Mouse (Mus musculus) myocyte (in vitro differentiated cells): ENCODE measurements at regions not wholly inside any gene's neighbourhood (a gene's known extent, or its start where the extent isn't known, plus 50 kb on each side); places are given as distances from the start of the nearest gene placed in this dataset.
A peak's percentile ranks its signal among the peaks of the same experiment; 100 is the strongest.

Experiments used
- H3K27me3 ChIP-seq: one replicate; pipeline ENCODE4 v1.6.1; 2011; ENCODE audit not compliant: control insufficient read depth, insufficient read depth, insufficient read length
- H3K36me3 ChIP-seq: one replicate; pipeline ENCODE4 v1.6.1; 2011; ENCODE audit not compliant: control insufficient read depth, insufficient read depth
- H3K4me2 ChIP-seq: one replicate; pipeline ENCODE4 v1.6.1; 2011; ENCODE audit warnings: low read depth, control low read depth
- H3K4me3 ChIP-seq: one replicate; pipeline ENCODE4 v1.5.1; 2011; ENCODE audit warnings: mild to moderate bottlenecking, control low read depth, moderate library complexity
- H3K79me2 ChIP-seq: one replicate; pipeline ENCODE4 v1.6.1; 2011; ENCODE audit not compliant: control insufficient read depth, insufficient read depth
- H3ac ChIP-seq: one replicate; pipeline ENCODE4 v1.6.1; 2011; ENCODE audit not compliant: control insufficient read depth, insufficient read length
- CEBPB ChIP-seq: IDR thresholded peaks from 2 replicates; pipeline ENCODE4 v1.6.1; 2011; ENCODE audit warnings: mild to moderate bottlenecking, moderate library complexity; ENCODE audit not compliant: poor library complexity, insufficient read depth, severe bottlenecking
- E2F4 ChIP-seq: IDR thresholded peaks from one replicate; pipeline ENCODE4 v1.6.1; 2011; ENCODE audit warnings: mild to moderate bottlenecking, control low read depth, moderate library complexity; ENCODE audit not compliant: insufficient read depth
- MAX ChIP-seq: IDR thresholded peaks from one replicate; pipeline ENCODE4 v1.6.1; 2011; ENCODE audit warnings: low read depth, mild to moderate bottlenecking, control low read depth
- MYOD1 ChIP-seq, 3 experiments: IDR thresholded peaks; one replicate each; pipeline ENCODE4 v1.6.1; 2011; ENCODE audit warnings: control low read depth in 2 of 3, low read depth in 2 of 3, mild to moderate bottlenecking in 2 of 3, moderate library complexity in 1 of 3; ENCODE audit not compliant: insufficient read length in 2 of 3, control insufficient read depth in 1 of 3
- MYOG ChIP-seq, 3 experiments: IDR thresholded peaks; one replicate each; pipeline ENCODE4 v1.6.1; 2011; ENCODE audit warnings: control low read depth in 2 of 3, low read depth in 2 of 3, mild to moderate bottlenecking in 2 of 3; ENCODE audit not compliant: insufficient read length in 2 of 3, control insufficient read depth in 1 of 3, insufficient read depth in 1 of 3
- POLR2A ChIP-seq: IDR thresholded peaks from one replicate; pipeline ENCODE4 v1.6.1; 2011; ENCODE audit warnings: low read depth, mild to moderate bottlenecking, control low read depth, moderate library complexity; ENCODE audit not compliant: insufficient read length
- POLR2AphosphoS2 ChIP-seq: IDR thresholded peaks from one replicate; pipeline ENCODE4 v1.6.1; 2011; ENCODE audit warnings: low read depth, control low read depth; ENCODE audit not compliant: insufficient read length
- REST ChIP-seq: IDR thresholded peaks from one replicate; pipeline ENCODE4 v1.6.1; 2011; ENCODE audit warnings: mild to moderate bottlenecking, control low read depth, moderate library complexity; ENCODE audit not compliant: insufficient read depth, insufficient read length
- SRF ChIP-seq: IDR thresholded peaks from one replicate; pipeline ENCODE4 v1.6.1; 2011; ENCODE audit warnings: low read depth; ENCODE audit not compliant: control insufficient read depth, insufficient read length
- TCF12 ChIP-seq: IDR thresholded peaks from one replicate; pipeline ENCODE4 v1.6.1; 2011; ENCODE audit warnings: mild to moderate bottlenecking, control low read depth; ENCODE audit not compliant: poor library complexity, insufficient read depth, severe bottlenecking
- TCF3 ChIP-seq: IDR thresholded peaks from one replicate; pipeline ENCODE4 v1.6.1; 2011; ENCODE audit warnings: low read depth, control low read depth; ENCODE audit not compliant: insufficient read length
- USF1 ChIP-seq: IDR thresholded peaks from one replicate; pipeline ENCODE4 v1.6.1; 2011; ENCODE audit warnings: low read depth, mild to moderate bottlenecking, control low read depth, moderate library complexity

GRCm38 (mm10) chr15:5869289-5869688 is 430.3 kb upstream of the Dab2 start:
- no peak overlapping the region for H3ac ChIP-seq
- no peak overlapping the region for H3K4me3 ChIP-seq
- TF ChIP-seq POLR2AphosphoS2 (no peak), POLR2A (no peak), CEBPB (no peak), TCF12 (no peak), MYOD1 (IDR thresholded peaks at IDR 0.05; ENCODE audit: control insufficient read depth in 1 of 3, insufficient read length in 2 of 3, low read depth in 2 of 3) (no peak), REST (no peak), SRF (no peak), MYOG (IDR thresholded peaks at IDR 0.05; ENCODE audit: control insufficient read depth in 1 of 3, insufficient read depth in 1 of 3, insufficient read length in 2 of 3, low read depth in 2 of 3) (no peak), E2F4 (no peak), MAX (no peak), USF1 (no peak), TCF3 (no peak)
- no peaks in the 10 kb centered on the region for H3K79me2 ChIP-seq
- H3K36me3 ChIP-seq, result no peaks in the 10 kb centered on the region
- peak overlapping the region; percentile 58 for H3K4me2 ChIP-seq
- H3K27me3 ChIP-seq, result no peaks in the 10 kb centered on the region

GRCm38 (mm10) chr15:5869866-5870265 is 429.7 kb upstream of the Dab2 start:
- Histone ChIP-seq H3ac (no peak overlapping the region), H3K4me3 (no peak overlapping the region), H3K4me2 (peak overlapping the region; percentile 58), H3K36me3 (no peaks in the 10 kb centered on the region), H3K79me2 (no peaks in the 10 kb centered on the region), H3K27me3 (no peaks in the 10 kb centered on the region)
- no peak for TF ChIP-seq E2F4
- no peak for TF ChIP-seq REST
- TF ChIP-seq MYOD1 (IDR thresholded peaks at IDR 0.05; ENCODE audit: control insufficient read depth in 1 of 3, insufficient read length in 2 of 3, low read depth in 2 of 3), result peak in 1 of 3 experiments; percentile 0
- TF ChIP-seq POLR2A, result no peak

GRCm38 (mm10) chr15:5872042-5872441 is 427.5 kb upstream of the Dab2 start:
- Histone ChIP-seq H3K4me2 (no peak overlapping the region), H3K79me2 (no peaks in the 10 kb centered on the region), H3ac (no peak overlapping the region), H3K27me3 (no peaks in the 10 kb centered on the region), H3K4me3 (no peak overlapping the region), H3K36me3 (no peaks in the 10 kb centered on the region)
- TF ChIP-seq E2F4 (no peak), TCF3 (no peak), SRF (no peak), MYOG (IDR thresholded peaks at IDR 0.05; ENCODE audit: control insufficient read depth in 1 of 3, insufficient read depth in 1 of 3, insufficient read length in 2 of 3, low read depth in 2 of 3) (no peak), TCF12 (no peak), REST (no peak), CEBPB (no peak), USF1 (no peak), POLR2A (no peak), MYOD1 (IDR thresholded peaks at IDR 0.05; ENCODE audit: control insufficient read depth in 1 of 3, insufficient read length in 2 of 3, low read depth in 2 of 3) (no peak), MAX (no peak), POLR2AphosphoS2 (no peak)

GRCm38 (mm10) chr15:5877749-5878148 is 421.8 kb upstream of the Dab2 start:
- no peak overlapping the region for H3K4me2 ChIP-seq
- H3K79me2 ChIP-seq, result no peaks in the 10 kb centered on the region
- no peak overlapping the region for H3K4me3 ChIP-seq
- H3K27me3 ChIP-seq, result no peaks in the 10 kb centered on the region
- H3K36me3 ChIP-seq, result no peaks in the 10 kb centered on the region
- TF ChIP-seq TCF3, result no peak
- TF ChIP-seq CEBPB, result no peak
- no peak overlapping the region for H3ac ChIP-seq

- no peaks in the 10 kb centered on the region for H3K79me2 ChIP-seq
- H3K4me2 ChIP-seq, result no peak overlapping the region
- no peaks in the 10 kb centered on the region for H3K27me3 ChIP-seq
- H3K4me3 ChIP-seq, result no peak overlapping the region
- TF ChIP-seq REST (no peak), TCF3 (no peak), CEBPB (no peak), TCF12 (no peak), POLR2AphosphoS2 (no peak), POLR2A (no peak)
- H3ac ChIP-seq, result no peak overlapping the region
- no peaks in the 10 kb centered on the region for H3K36me3 ChIP-seq
These were observed 408.4 kb upstream of the Dab2 start for GRCm38 (mm10) chr15:5891188-5891587.
